Mouse (Mus musculus) midbrain, embryonic 10.5 days (tissue): Measurements from ENCODE around the gene Inpp5a. TPM values are rescaled to one million over a fixed set of nuclear protein-coding genes. Genes with fewer than 3 reads are reported as not detected.

Source experiments
- DNase-seq: peaks from one replicate; pipeline ENCODE4 v3.0.0-alpha.2; 2017; ENCODE audit warnings: low spot score
- H3K27ac ChIP-seq: fragments of 300-500 bp; sonication (generic); replicated peaks from 2 replicates; pipeline ENCODE4 v1.5.1; 2016; ENCODE audit warnings: mild to moderate bottlenecking
- H3K27me3 ChIP-seq: fragments of 300-500 bp; sonication (generic); 2 replicates; pipeline ENCODE4 v1.6.1; 2016; ENCODE audit warnings: low read depth, mild to moderate bottlenecking; ENCODE audit not compliant: poor library complexity, severe bottlenecking
- H3K36me3 ChIP-seq: fragments of 300-500 bp; sonication (generic); 2 replicates; pipeline ENCODE4 v1.6.1; 2016; ENCODE audit warnings: mild to moderate bottlenecking, moderate library complexity
- H3K4me1 ChIP-seq: fragments of 300-500 bp; sonication (generic); 2 replicates; pipeline ENCODE4 v1.6.1; 2016
- H3K4me3 ChIP-seq: fragments of 300-500 bp; sonication (generic); 2 replicates; pipeline ENCODE4 v1.5.1; 2016; ENCODE audit warnings: mild to moderate bottlenecking, moderate library complexity
- H3K9me3 ChIP-seq: fragments of 300-500 bp; sonication (generic); replicated peaks from 2 replicates; pipeline ENCODE4 v1.6.1; 2016; ENCODE audit warnings: mild to moderate bottlenecking
- WGBS: fragments of 180-500 bp; shearing (Covaris S2); methylation state at CpG from one replicate; pipeline ENCODE4 v1.1.7; 2016; 5-methylcytosine and 5-hydroxymethylcytosine counted together
- polyA plus RNA-seq: library from polyadenylated mRNA; unstranded; fragments of >200 nt; fragmentation: Nextera tagmentation; extraction: Ambion mirVana; gene quantifications from 2 replicates; pipeline ENCODE4 v1.2.1, GENCODE M21; 2016

Gene Inpp5a
- polyA plus RNA-seq, 1 experiment from 2014 or later: 17.3 TPM

DNA sequence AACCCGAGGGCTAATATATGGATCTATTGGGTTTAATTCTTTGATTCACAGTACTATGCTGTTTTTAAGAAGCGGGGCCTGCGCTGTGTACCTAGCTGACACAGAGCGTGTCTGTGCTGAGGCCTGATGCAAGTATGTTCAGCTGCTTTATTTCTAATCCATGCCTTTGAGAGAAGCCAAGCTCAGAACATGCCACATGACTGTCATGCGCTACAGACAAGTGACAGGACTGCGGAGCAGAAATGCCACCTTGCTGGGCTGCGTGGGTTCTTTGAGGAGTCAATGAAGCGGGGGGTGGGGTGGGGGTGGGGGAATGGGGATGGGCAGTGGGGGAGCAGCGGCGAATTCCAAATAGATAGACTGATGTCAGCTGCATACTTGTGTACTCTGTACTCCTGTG lies 73.2 kb downstream of the Inpp5a start:
- H3K4me3 ChIP-seq: no peak overlapping the region
- no peaks in the 10 kb centered on the region for H3K9me3 ChIP-seq
- H3K4me1 ChIP-seq: peaks cover 11% of the 10 kb centered on the region
- whole genome bisulfite sequencing: 88% methylated on average over 10 of the region's 10 CpGs
- H3K36me3 ChIP-seq: no peaks in the 10 kb centered on the region
- H3K27ac ChIP-seq: no peak overlapping the region
- DNase-seq: no peak
- H3K27me3 ChIP-seq: no peaks in the 10 kb centered on the region

DNA sequence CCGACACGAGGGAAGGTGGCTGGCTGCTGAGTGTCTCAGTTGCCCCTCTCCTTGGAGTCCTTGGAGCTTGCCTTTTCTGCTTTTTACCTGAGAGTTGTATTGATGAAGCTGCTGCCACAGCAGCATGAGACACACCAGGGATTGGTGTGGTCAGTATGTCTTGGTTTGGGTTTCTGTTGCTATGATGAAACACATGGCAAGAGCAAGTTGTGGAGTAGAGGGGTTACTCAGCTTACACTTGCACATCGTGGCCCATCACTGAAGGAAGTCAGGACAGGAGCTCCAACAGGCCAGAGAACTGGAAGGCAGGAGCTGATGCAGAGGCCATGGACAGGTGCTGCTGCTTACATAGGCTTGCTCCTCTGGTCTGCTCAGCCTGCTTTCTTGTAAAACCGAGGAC lies 76.6 kb downstream of the Inpp5a start:
- H3K4me3 ChIP-seq: no peak overlapping the region
- no peaks in the 10 kb centered on the region for H3K9me3 ChIP-seq
- WGBS: 87% methylated on average over 4 of the region's 4 CpGs
- DNase-seq: no peak
- peaks cover 30% of the 10 kb centered on the region for H3K4me1 ChIP-seq
- H3K27ac ChIP-seq: no peak overlapping the region
- no peaks in the 10 kb centered on the region for H3K27me3 ChIP-seq
- H3K36me3 ChIP-seq: no peaks in the 10 kb centered on the region

DNA sequence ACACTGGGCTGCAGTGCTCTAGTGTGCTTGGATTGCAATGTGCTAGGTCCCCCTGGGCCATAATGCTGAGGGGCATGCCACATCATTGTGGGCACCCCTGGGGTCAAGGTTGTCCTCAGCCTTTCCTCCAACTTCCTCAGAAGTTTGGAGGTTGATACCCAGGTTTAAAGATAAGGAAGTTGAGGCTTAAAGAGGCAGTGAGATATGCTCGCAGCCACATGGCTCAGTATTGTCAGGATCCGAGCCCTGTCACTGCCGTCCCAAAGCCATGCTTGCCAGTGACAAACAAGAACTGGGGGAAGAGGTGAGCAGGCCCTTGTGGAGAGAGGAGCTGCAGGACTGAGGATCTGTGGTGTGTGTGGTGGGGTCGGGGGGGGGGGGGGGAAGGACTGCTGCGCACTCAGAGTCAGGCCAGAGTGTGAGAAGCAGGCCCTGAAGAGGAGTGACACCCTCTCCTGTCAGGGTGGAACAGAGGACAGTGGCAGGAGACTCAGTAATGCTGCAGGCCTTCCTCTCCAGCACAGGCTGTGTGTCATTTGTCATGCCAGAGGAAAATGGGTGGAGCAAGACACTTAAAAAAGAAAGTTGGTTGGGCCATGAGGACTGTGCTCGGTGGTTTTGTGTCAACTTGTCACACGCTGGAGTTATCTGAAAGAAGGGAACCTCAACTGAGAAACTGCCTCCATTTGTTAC lies 77.7 kb downstream of the Inpp5a start:
- no peak overlapping the region for H3K4me3 ChIP-seq
- H3K27ac ChIP-seq: no peak overlapping the region; the same call in 1 of the 2 replicates
- H3K36me3 ChIP-seq: no peaks in the 10 kb centered on the region
- no peaks in the 10 kb centered on the region for H3K27me3 ChIP-seq
- H3K4me1 ChIP-seq: peaks cover 30% of the 10 kb centered on the region
- 69% methylated on average over 6 of the region's 7 CpGs for WGBS
- DNase-seq: no peak
- H3K9me3 ChIP-seq: no peaks in the 10 kb centered on the region

- H3K27me3 ChIP-seq: no peaks in the 10 kb centered on the region
- H3K4me1 ChIP-seq: peaks cover 27% of the 10 kb centered on the region
- 84% methylated on average over 10 of the region's 10 CpGs for WGBS
- DNase-seq: no peak
- peak overlapping the region; percentile 38; the same call in 1 of the 2 replicates for H3K27ac ChIP-seq
- H3K4me3 ChIP-seq: no peak overlapping the region
- no peaks in the 10 kb centered on the region for H3K9me3 ChIP-seq
- no peaks in the 10 kb centered on the region for H3K36me3 ChIP-seq
Measured at GRCm38 (mm10) chr7:139467177-139467895, 78.4 kb downstream of the Inpp5a start.

- 75% methylated on average over 4 of the region's 4 CpGs for WGBS
- no peak overlapping the region for H3K4me3 ChIP-seq
- no peaks in the 10 kb centered on the region for H3K9me3 ChIP-seq
- no peaks in the 10 kb centered on the region for H3K36me3 ChIP-seq
- no peaks in the 10 kb centered on the region for H3K27me3 ChIP-seq
- no peak for DNase-seq
- peak overlapping the region; percentile 38; the same call in 1 of the 2 replicates for H3K27ac ChIP-seq
- peaks cover 30% of the 10 kb centered on the region for H3K4me1 ChIP-seq
Measured at GRCm38 (mm10) chr7:139467896-139468279, 79.0 kb downstream of the Inpp5a start.

GRCm38 (mm10) chr7:139468440-139468839 lies 79.5 kb downstream of the Inpp5a start:
- no peaks in the 10 kb centered on the region for H3K9me3 ChIP-seq
- WGBS: 76% methylated on average over 2 of the region's 2 CpGs
- no peaks in the 10 kb centered on the region for H3K36me3 ChIP-seq
- H3K27ac ChIP-seq: no peak overlapping the region; the same call in 1 of the 2 replicates
- no peak overlapping the region for H3K4me3 ChIP-seq
- peak; percentile 23 for DNase-seq
- no peaks in the 10 kb centered on the region for H3K27me3 ChIP-seq
- H3K4me1 ChIP-seq: peaks cover 32% of the 10 kb centered on the region

- Histone ChIP-seq H3K4me3 (no peak overlapping the region), H3K27ac (no peak overlapping the region), H3K4me1 (peaks cover 32% of the 10 kb centered on the region), H3K27me3 (no peaks in the 10 kb centered on the region), H3K9me3 (no peaks in the 10 kb centered on the region), H3K36me3 (no peaks in the 10 kb centered on the region)
- DNase-seq: no peak
- 88% methylated on average over 4 of the region's 4 CpGs for WGBS
Measured at GRCm38 (mm10) chr7:139469457-139469856, 80.5 kb downstream of the Inpp5a start.

DNA sequence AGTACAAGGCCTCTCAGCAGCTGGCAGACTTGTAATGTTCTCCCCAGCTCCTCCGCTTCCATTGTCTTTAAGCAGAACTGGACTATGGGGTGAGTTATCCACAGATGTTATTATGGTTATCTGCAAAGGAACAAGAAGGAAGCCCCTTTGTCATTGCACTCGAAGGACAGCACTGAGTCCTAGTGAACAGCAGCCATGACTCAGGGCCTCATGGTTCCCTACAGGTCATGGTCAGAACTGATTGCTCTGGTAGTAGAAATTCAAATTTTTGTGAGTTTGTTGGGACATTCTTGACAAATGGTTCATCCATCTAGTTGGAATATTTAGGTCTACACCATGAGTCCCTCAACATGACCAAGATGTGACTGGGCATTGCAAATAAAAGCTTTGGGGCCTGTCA lies 81.6 kb downstream of the Inpp5a start:
- H3K27me3 ChIP-seq: no peaks in the 10 kb centered on the region
- no peaks in the 10 kb centered on the region for H3K36me3 ChIP-seq
- H3K27ac ChIP-seq: no peak overlapping the region
- no peak overlapping the region for H3K4me3 ChIP-seq
- 86% methylated on average over 2 of the region's 2 CpGs for WGBS
- H3K4me1 ChIP-seq: peaks cover 32% of the 10 kb centered on the region
- DNase-seq: no peak
- no peaks in the 10 kb centered on the region for H3K9me3 ChIP-seq

GRCm38 (mm10) chr7:139472052-139472451 lies 83.1 kb downstream of the Inpp5a start:
- DNase-seq: no peak
- Histone ChIP-seq H3K9me3 (no peaks in the 10 kb centered on the region), H3K4me1 (peaks cover 24% of the 10 kb centered on the region), H3K27me3 (no peaks in the 10 kb centered on the region), H3K36me3 (no peaks in the 10 kb centered on the region), H3K4me3 (no peak overlapping the region), H3K27ac (no peak overlapping the region)
- 86% methylated on average over 1 of the region's 1 CpGs for WGBS

GRCm38 (mm10) chr7:139472865-139473549 lies 84.1 kb downstream of the Inpp5a start:
- H3K4me1 ChIP-seq: peaks cover 15% of the 10 kb centered on the region
- no peaks in the 10 kb centered on the region for H3K9me3 ChIP-seq
- no peaks in the 10 kb centered on the region for H3K36me3 ChIP-seq
- 36% methylated on average over 7 of the region's 7 CpGs for WGBS
- H3K4me3 ChIP-seq: no peak overlapping the region
- no peaks in the 10 kb centered on the region for H3K27me3 ChIP-seq
- peak; percentile 81 for DNase-seq
- H3K27ac ChIP-seq: no peak overlapping the region

DNA sequence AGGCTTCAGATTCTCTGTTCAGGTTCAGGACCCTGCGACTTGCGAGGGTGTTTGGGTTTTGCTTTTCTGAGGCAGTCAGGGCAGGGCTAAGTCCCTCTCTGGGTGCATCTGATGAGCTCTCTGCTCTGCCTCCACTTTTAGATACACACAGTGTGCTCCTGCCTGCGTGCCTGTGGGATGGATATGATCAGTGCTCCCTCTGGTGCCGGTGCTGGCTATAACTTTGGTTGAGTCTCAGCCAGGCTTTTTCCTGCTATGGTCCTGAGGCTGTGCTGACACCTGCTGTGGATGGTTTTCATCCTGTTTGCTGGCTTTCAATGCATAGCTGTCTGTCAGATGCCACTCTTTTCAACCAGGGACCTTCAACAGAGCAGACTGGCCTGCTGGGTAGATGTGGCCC lies 87.0 kb downstream of the Inpp5a start:
- peaks cover 5% of the 10 kb centered on the region; the same call in 1 of the 2 replicates for H3K4me1 ChIP-seq
- H3K9me3 ChIP-seq: no peaks in the 10 kb centered on the region

DNA sequence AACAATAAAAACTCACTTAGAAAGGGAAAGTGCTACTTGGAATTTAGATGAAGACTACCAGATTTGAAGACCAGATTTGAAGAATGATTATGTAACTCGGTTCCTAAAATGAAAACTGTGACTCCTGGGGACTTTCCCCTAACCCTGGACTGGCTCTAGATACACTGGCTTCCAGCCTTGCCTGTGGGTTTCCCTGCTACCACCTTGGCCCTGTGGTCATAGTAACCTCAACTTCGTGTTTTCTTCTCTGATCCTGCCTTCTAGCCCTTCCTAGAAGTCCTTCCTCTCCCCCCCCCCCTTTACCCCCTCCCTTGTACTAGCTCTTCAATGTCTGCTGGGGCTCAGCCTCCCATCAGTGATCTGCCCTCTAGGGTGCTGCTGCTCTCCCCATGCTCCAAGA lies 87.8 kb downstream of the Inpp5a start:
- no peak overlapping the region for H3K4me3 ChIP-seq
- H3K27ac ChIP-seq: no peak overlapping the region
- H3K36me3 ChIP-seq: 0 out of 2 replicates have a peak, but pooled peaks cover under 1% of the 10 kb centered on the region
- no peak for DNase-seq
- peaks cover 5% of the 10 kb centered on the region; the same call in 1 of the 2 replicates for H3K4me1 ChIP-seq
- 69% methylated on average over 2 of the region's 2 CpGs for WGBS
- H3K27me3 ChIP-seq: no peaks in the 10 kb centered on the region
- H3K9me3 ChIP-seq: no peaks in the 10 kb centered on the region

More for the DNA sequence above, 87.0 kb downstream of the Inpp5a start:
- DNase-seq: no peak
- Histone ChIP-seq H3K27ac (no peak overlapping the region), H3K27me3 (no peaks in the 10 kb centered on the region), H3K36me3 (no peaks in the 10 kb centered on the region), H3K4me3 (no peak overlapping the region)
- WGBS: 57% methylated on average over 4 of the region's 4 CpGs
